Mouse (Mus musculus) cerebellum, adult (tissue): Measurements from ENCODE around the gene Slc26a6.

Experiments
- ATAC-seq: cut with Nextera tagmentation; 2 replicates; pipeline ENCODE4 v1.9.2; 2017; ENCODE audit warnings: mild to moderate bottlenecking, moderate library complexity, mixed read lengths; ENCODE audit not compliant: insufficient number of reproducible peaks, low FRiP score, low TSS enrichment

The Slc26a6 gene

DNA sequence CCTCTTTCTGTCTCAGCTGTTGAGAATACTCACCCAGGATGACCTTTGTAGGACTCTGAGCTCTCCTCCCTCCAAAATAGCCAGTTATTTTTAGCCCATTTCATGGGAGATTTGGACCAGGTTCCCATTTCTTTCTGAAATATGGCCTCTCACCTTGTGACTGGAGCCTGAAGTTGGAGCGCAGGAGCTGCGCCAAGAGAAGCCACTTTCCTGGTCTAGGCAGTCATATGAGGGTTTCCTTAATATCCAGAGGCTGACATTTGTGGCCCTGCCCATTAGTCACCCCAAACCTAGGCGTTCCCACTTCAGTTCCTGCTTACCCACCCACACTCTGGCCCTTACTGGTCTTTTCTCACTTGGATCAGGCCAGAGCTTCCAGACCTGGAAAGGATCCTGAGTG, at the start of gene Slc26a6:
Slc26a6 (plus strand) TSS at position 308 of the 400 bp plus-strand sequence.
- no peak for ATAC-seq

DNA sequence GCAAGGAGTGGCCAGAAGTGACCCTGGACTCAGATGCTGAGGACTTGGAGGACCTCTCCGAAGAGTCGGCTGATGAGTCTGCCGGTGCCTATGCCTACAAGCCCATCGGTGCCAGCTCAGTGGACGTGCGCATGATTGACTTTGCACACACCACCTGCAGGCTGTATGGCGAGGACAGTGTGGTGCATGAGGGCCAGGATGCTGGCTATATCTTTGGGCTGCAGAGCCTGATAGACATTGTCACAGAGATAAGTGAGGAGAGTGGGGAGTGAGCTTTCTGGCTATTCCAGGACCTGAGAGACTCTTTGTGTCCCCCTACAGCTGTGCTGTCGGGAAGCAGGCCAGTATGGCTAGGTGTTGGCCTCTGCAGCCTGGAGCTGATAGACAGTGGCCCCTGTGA, 47.3 kb upstream of the Slc26a6 start:
- ATAC-seq, result no peak

DNA sequence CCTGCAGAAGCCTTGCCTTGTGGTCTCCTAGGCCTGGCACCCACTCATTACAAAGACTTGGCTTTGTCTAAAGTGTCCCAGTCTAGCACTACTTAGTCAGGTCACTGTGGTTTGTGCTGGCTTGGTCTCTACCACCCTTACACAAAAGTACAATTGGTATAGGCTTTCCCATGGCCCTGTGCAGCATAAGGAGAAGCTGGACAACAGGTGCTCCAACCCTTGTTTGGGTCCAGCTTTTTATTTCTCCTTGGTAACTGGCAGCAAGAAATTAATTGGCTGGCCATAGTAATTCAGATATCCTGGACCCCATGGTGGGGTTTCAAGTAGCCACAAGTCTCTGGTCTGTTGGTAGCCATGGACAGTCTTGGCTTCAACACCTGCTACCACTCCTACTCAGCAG, 46.7 kb upstream of the Slc26a6 start:
- no peak for ATAC-seq

DNA sequence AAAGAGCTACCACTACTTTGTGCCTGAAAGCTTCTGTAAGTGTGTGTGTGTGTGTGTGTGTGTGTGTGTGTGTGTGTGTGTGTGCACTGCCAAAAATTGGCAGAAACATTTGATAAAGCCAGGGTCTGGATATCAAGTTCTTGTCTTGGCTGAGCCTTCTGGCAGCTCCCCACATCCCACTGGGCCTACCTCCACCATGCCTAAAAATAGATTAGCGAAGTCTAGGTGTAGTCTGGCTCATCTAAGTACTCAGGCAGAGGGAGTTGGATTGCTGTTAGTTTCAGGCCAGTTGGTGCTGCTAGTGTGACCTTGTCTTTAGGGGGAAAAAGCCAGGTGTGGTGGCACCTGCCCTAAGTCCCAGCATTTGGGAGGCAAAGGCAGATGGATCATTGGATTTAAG, 46.3 kb upstream of the Slc26a6 start:
- ATAC-seq, result no peak

DNA sequence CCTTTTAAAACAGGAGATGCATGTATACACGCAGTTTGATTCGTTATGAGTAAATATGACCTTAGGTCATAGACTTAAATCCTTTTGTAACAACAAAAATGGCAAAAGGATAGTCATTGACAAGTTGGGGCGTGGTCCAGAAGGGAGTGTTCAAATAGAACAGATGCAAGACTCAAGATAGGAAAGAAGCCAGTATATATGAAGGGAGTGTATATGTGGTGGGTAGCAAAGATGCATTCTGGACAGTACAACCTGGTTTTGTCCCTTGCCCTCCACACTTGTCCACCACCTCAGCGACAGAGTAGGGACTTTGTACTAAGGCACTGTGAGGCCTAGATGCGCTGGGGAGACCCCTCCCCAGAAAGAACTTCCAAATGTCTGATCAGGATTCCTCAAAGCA, 45.4 kb upstream of the Slc26a6 start:
- no peak for ATAC-seq

DNA sequence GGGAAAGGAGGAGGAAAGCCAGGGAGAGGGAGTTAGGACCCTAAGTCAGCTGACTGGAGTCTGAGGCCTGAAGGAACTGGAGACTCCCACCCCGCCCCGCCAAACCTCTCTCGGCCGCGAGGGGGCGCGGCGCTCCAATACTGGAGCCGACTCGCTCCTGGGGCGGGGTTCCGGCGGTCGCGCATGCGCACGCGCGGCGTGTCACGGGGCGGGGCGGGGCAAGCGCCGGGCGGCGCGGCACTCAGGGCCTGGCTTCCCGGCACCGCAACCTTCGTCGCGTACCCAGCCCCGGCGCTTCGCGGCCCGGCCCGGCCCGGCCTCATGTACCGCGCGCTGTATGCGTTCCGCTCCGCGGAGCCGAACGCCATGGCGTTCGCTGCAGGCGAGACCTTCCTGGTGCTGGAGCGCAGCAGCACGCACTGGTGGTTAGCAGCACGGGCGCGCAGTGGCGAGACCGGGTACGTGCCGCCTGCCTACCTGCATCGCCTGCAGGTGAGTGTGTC, 44.9 kb upstream of the Slc26a6 start, which contains the start of gene Nckipsd:
Nckipsd (plus strand) TSS at position 206 of the 503 bp plus-strand sequence.
- peak; percentile 74 for ATAC-seq

DNA sequence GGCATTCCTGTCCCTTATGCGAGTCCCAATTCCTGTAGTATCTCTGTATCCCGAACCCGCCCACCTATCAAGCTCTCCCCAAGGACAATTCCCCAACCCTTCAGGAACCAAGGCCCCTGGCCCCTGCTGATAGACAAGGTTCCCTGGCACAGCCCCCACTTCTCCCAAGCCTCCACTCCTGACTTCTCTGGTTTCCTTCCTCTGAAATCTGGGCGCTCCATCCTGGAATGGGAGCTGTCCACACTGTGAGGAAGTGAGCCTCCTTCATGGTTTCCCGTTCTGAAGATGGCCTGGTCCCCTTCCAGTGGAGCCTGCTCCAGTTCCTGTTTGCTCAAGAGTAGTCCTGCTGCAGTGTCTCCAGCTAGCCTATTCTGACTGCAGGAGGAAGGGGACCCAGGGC, 43.9 kb upstream of the Slc26a6 start:
- ATAC-seq, result no peak

DNA sequence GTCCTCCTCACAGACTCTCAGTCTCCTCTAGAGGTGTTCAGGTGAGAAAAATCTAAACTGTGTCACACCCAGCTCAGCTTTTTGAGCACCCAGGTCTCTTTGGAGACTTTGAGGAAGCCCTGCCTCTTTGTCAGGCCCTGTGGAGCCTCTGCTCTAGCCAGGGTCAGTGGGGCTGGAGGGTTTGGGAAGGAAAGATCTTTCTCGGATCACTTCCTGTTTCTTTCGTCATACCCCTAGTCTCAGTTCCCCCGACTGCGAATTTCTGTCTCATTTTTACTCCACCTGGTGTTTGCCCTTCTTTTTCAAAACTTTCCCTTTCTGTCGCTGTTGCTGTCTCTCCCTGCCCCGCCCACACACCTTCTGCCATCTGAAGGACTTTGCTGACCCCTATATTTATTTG, 43.4 kb upstream of the Slc26a6 start:
- ATAC-seq, result no peak

DNA sequence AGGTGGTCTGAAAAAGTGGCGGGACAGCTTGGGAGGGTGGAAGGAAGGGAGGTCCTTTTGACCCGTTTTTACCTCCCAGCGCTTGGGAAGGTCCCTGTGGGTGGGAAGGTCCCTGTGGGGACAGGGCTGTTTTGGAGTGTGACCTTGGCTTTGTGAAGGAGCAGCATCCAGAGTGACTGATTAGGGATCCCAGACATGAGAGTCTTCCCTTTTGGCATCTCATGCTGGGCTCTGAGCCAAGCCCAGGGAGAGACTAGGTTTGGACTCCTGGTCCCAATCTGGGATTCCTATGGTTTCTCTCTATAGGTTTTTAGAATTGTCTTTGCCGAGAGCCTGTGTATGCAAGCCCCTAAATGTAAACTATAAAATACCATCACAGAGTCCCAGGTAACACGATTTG, 42.6 kb upstream of the Slc26a6 start:
- ATAC-seq, result no peak

DNA sequence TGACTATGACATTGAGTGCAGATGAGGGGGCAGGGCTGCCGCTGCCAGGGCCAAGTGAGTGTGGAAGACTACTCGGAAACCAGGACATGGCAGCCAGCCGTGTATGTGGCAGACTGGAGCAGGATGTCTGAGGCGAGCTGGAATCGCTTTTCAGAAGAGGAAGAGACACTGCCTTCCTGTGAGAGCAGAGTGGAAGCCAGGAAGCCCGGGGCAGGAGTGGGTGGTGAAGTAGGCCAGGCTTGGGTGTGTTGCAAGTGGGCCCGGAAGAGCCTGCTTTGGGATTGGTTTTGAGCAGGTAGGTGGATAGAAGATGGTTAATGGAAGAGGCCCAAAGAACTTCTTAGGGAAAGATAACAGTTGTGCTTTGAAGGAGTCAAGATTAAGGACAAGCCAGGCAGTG, 37.5 kb upstream of the Slc26a6 start:
- no peak for ATAC-seq

DNA sequence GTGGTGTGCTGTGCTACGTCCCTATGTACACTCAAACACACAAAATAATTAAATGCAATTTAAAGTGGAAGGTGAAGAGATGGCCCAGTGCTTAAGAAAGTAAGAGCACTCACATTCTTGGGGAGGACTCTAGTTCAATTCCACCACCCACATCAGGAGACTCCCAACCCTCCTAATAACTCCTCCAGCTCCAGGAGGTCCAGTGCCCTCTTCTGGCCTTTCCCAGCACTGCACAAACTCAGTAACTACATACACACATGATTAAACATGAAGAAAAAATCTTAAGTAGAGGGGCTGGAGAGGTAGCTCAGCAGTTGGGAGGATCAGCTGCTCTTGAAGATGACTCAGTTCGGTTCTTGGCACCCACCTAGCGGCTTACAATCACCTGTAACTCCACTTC, 33.6 kb upstream of the Slc26a6 start:
- ATAC-seq, result no peak

DNA sequence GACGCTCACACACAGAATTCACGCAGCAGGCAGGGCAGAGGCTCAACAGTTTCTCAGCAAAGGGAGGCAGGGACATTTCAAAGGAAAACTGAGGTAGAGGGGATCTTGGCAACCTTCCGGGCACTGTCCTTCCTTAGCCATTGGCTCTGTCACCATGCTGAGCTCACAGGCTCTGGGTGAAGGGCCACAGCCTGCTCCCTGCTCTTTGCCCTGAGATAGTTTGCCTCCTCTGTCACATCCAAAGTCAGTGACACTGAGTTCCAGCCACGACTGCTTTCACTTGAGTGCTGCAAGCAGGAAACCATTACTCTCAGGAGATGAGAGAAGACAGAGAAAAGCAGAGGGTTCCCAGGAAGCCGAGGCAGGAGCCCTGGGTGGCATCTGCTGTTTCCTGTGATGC, 33.0 kb upstream of the Slc26a6 start:
- no peak for ATAC-seq

DNA sequence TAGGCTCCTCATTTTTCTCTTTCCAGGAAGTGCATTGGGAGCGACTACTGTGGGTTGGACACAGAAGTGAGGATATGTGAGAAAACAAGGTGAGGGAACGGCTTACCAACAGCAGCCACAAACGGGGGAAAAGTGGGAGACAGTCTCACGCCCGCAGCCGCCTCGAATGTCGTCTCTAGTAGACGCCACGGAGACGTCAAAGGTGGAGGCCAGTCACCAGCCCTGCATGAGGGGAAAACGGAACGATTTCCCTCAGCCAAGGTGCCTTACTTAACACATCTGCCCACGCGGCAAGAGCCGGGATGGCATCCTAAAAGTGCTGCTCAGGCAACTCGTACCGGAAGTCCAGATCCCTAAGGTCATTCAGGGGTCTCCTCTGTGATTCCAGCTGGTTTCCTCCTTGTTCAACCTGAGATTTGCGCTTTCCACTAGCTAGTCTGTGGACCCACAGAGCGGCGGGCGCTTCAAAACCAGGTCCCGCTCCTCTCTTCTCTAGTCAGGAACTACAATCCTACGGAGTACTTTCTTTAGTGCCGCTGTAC, 28.9 kb upstream of the Slc26a6 start:
- ATAC-seq, result no peak

DNA sequence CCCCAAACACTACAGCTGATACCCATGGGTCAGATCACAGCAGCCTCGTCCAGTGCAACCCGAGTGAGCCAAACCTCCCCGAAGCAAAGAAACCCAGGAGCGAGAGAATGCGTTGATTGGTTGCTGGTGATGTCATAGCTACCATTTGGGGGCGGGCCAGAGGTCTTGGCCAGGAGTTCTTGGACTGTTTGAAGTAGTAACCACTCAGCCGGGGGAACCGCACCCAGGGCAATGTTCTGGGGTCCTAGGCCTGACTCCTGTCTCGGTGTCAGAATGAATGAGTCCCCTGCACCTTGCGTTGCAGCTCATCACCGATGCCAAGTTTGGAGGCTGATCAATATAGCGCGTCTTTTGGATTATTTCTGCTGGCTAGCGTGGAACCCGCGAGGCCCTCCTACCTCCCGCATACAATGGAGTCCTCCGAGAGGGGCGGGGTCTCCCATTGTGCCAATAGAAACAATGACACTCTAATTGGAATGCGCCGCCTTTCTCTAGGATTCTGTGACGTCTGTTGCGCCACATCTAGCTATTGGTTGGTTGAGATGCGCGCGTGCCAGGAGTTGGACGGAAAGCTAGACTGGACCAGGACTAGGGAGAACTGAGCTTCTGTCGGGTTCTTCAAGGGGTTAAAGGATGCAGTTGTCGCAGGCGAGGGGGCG, 28.2 kb upstream of the Slc26a6 start:
- ATAC-seq, result peak; percentile 84

DNA sequence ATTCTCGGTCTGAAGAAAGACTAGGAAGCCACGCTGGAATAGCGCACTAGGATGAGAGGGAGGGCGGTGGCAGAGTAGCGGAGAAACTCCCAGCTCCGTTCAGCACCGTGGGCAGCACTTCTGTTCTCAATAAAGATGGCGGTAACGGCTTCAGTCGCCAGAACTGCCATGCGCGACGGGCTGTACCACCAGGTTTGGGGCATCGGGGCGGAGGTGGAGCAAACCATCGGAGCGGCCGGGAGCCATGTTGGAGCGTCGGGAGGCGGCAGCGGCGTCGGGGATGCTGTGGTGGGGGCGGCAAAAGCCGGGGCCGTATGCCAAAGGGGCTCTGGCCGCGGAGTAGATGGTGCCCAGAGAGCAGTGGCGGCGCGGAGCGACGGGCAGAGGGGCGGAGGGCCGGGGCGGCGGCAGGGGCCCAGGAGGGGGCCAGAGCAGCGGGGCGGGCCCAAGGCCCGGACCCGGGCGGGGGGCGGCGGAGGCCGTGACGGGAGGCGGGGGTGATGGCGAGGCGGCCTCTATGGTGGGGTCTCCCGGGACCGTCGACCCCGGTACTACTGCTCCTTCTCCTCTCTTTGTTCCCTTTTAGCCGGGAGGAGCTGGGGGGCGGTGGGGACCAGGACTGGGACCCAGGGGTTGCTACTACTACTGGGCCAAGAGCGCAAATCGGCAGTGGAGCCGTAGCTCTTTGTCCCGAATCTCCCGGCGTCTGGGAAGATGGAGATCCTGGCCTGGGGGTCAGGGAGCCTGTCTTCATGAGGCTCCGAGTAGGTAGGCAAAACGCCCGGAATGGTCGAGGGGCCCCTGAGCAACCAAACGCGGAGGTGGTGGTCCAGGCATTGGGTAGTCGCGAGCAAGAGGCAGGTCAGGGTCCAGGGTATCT, 27.0 kb upstream of the Slc26a6 start, which contains the start of gene Celsr3:
Celsr3 (plus strand) TSS at position 501 of the 880 bp plus-strand sequence.
- peak; percentile 56 for ATAC-seq

DNA sequence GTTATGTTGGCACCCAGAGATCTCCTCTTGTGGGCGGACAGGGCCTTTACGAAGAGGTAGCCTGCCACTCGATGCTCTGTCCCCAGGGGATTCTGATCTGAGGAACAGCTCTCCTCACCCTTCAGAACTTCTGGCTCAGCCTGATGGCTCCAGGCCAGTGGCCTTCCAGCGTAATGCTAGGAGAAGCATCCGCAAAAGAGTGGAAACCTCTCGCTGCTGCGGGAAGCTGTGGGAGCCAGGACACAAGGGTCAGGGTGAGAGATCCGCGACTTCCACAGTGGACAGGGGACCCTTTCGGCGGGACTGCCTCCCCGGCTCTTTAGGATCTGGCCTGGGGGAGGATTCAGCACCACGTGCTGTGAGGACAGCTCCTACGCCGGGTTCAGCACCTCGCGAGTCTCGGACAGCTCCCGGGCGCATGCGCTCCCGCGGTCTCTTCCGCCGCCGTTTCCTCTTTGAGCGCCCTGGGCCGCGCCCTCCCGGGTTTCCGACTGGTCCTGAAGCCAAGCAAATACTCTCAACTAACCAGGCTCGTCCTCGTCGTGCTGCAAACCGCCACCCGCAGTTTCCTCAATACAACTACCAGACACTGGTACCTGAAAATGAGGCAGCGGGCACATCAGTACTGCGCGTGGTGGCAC, 26.3 kb upstream of the Slc26a6 start:
- ATAC-seq, result no peak

DNA sequence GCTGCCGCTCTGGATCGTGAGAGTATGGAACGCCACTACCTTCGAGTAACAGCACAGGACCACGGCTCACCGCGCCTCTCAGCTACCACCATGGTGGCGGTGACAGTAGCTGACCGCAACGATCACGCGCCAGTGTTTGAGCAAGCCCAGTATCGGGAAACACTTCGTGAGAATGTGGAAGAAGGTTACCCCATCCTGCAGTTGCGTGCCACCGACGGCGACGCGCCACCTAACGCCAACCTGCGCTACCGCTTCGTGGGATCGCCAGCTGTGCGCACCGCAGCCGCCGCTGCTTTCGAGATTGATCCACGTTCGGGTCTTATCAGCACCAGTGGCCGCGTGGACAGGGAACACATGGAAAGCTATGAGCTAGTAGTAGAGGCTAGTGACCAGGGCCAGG, 25.6 kb upstream of the Slc26a6 start:
- ATAC-seq, result no peak

DNA sequence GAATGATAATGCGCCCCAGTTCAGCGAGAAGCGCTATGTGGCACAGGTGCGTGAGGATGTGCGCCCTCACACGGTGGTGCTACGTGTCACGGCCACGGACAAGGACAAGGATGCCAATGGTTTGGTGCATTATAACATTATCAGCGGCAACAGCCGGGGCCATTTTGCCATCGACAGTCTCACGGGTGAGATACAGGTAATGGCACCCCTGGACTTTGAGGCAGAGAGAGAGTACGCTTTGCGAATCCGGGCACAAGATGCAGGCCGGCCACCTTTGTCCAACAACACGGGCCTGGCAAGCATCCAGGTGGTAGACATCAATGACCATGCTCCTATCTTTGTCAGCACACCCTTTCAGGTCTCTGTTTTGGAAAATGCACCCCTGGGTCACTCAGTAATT, 25.2 kb upstream of the Slc26a6 start:
- ATAC-seq, result no peak

DNA sequence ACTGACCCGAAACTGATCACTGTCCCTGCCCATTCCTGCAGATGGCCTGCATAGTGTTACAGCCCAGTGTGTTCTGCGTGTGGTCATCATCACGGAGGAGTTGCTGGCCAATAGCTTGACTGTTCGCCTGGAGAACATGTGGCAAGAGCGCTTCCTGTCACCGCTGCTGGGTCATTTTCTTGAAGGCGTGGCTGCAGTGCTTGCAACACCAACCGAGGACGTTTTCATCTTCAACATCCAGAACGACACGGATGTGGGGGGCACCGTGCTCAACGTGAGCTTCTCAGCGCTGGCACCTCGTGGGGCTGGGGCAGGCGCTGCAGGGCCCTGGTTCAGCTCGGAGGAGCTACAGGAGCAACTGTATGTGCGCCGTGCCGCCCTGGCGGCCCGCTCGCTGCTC, 21.4 kb upstream of the Slc26a6 start:
- ATAC-seq, result no peak

DNA sequence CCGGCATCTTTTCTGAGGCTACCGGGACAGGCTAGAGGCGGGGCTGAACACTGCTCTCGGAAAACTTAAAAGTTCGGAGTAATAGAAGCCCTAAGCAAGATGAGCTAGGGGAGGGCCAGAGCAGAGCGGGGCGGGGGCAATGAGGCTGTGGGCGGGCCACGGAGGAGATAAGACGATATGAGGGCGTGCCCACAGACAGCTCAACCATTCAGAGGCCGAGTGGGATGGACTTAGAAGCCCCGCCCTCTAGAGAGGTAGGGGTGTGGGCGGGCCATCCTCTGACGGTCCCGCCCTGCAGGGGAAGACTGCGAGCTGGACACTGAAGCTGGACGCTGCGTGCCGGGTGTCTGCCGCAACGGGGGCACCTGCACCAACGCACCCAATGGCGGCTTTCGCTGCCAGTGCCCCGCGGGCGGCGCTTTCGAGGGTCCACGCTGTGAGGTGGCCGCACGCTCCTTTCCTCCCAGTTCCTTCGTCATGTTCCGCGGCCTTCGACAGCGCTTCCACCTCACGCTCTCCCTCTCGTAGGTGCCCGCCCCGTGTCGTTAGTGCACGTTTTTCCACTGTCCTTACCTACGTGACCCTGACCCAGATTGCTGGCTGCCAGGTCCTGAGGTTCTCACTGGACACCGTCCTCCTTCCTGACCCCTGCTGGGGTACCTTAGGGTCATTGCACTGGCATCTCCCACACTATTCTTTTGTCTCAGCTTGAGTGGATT, 20.5 kb upstream of the Slc26a6 start:
- ATAC-seq, result peak; percentile 66; the same call in 1 of the 2 replicates
